Comparison of ENCODE assay signal across 35 mouse cellular contexts in the genomic region with DNA sequence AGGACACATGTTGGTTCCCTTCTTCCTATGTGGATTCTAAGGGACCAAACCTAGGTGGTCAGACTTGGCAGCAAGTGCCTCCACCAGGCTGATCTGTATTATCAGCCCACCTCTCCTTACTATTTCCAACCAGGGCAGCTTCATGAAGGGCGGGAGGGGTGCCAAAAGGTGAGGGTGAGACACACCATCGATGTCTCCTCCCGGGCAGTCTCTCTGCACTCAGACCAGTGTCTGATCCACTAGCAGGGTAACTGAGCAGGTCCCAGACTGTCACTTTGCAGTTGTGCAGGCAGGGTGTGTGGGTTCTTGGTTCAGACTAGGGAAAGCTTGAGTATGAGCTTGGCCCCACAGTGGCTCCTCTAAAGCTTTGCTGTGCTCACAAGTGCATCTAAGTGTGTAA. TPM values are rescaled to one million over a fixed set of nuclear protein-coding genes. Genes with fewer than 3 reads are reported as not detected.
DNase-seq lines count a peak whose midpoint lies in the region; ATAC-seq and TF ChIP-seq lines count a peak whose summit lies in the region.
"Had no signal": no experiment of that assay in that cellular context is flagged by ENCODE, and none has a peak within 500 bp of the region (broad histone marks: within the 10 kb centered on the region; RNA-seq: fewer than 3 reads in every experiment).

No protein-coding gene starts in this region.

- DNase-seq in cerebellum, adult 8-10 months, result peak; percentile 25
- DNase-seq in cerebellum, postnatal 10 days, result no peak
- DNase-seq in hindbrain, embryonic 11.5 days (ENCODE audit: low spot score), result no peak
- DNase-seq in midbrain, embryonic 11.5 days (ENCODE audit: low spot score, missing footprints), result no peak
- DNase-seq in hindbrain, postnatal 0 days (ENCODE audit: low spot score), result no peak
- DNase-seq: gastrocnemius, postnatal 10 days; heart, postnatal 4 days; kidney, adult 2 months; layer of hippocampus, adult 9-11 months; liver, embryonic 13.5 days; lung, adult 18-20 months; lung, postnatal 4 days; right cerebral cortex, postnatal 4 days; thymus, adult 2 months had no signal

- H3K9ac ChIP-seq in hindbrain, embryonic 12.5 days, result no peak overlapping the region
- H3K9ac ChIP-seq in hindbrain, embryonic 11.5 days (ENCODE audit: low read depth, low read length), result no peak overlapping the region
- 0 out of 2 replicates have a peak overlapping the region, but pooled peaks have one; percentile 12 for H3K9ac ChIP-seq in midbrain, embryonic 12.5 days (replicated peaks)
- no peak overlapping the region for H3K9ac ChIP-seq in midbrain, embryonic 11.5 days (ENCODE audit: low read length)
- 0 out of 2 replicates have a peak overlapping the region, but pooled peaks have one; percentile 13 for H3K9ac ChIP-seq in hindbrain, postnatal 0 days (replicated peaks; ENCODE audit: low read length)
- H3K9ac ChIP-seq: limb, embryonic 15.5 days; liver, embryonic 13.5 days; neural tube, embryonic 12.5 days had no signal

- H3K4me2 ChIP-seq in hindbrain, embryonic 12.5 days (replicated peaks), result 0 out of 2 replicates have a peak overlapping the region, but pooled peaks have one; percentile 11
- H3K4me2 ChIP-seq in hindbrain, embryonic 11.5 days (replicated peaks; ENCODE audit: low read depth, low read length), result no peak overlapping the region
- no peak overlapping the region for H3K4me2 ChIP-seq in midbrain, embryonic 12.5 days (replicated peaks)
- no peak overlapping the region for H3K4me2 ChIP-seq in midbrain, embryonic 11.5 days
- no peak overlapping the region for H3K4me2 ChIP-seq in hindbrain, postnatal 0 days (ENCODE audit: low read depth, low read length)
- H3K4me2 ChIP-seq: forebrain, embryonic 13.5 days; heart, embryonic 11.5 days; limb, embryonic 15.5 days; liver, embryonic 13.5 days; midbrain, embryonic 15.5 days; neural tube, embryonic 12.5 days had no signal

- no peak for TF ChIP-seq CTCF in hindbrain, postnatal 0 days (IDR thresholded peaks at IDR 0.05; ENCODE audit: low read depth)

- peaks cover 47% of the 10 kb centered on the region for H3K4me1 ChIP-seq in hindbrain, embryonic 12.5 days
- H3K4me1 ChIP-seq in hindbrain, embryonic 11.5 days (replicated peaks; ENCODE audit: control insufficient read depth, insufficient read depth, low read length), result peaks cover 11% of the 10 kb centered on the region; the same call in 1 of the 2 replicates
- H3K4me1 ChIP-seq in midbrain, embryonic 12.5 days, result peaks cover 37% of the 10 kb centered on the region
- peaks cover 26% of the 10 kb centered on the region for H3K4me1 ChIP-seq in midbrain, embryonic 11.5 days (ENCODE audit: control insufficient read depth, insufficient read depth, low read length)
- peaks cover 16% of the 10 kb centered on the region; the same call in 1 of the 2 replicates for H3K4me1 ChIP-seq in hindbrain, postnatal 0 days (ENCODE audit: insufficient read depth, low read length)

- no peak for ATAC-seq in hindbrain, embryonic 12.5 days (ENCODE audit: low FRiP score)
- ATAC-seq in hindbrain, embryonic 11.5 days (ENCODE audit: low FRiP score), result no peak
- ATAC-seq in midbrain, embryonic 12.5 days (ENCODE audit: low FRiP score, low read depth), result no peak
- no peak for ATAC-seq in midbrain, embryonic 11.5 days (ENCODE audit: low FRiP score)
- no peak for ATAC-seq in hindbrain, postnatal 0 days
- ATAC-seq: forebrain, embryonic 13.5 days; inflammation-experienced regulatory T-cells, adult 6 months; lung, postnatal 0 days; midbrain, embryonic 15.5 days; Patski had no signal

- no peaks in the 10 kb centered on the region for H3K9me3 ChIP-seq in hindbrain, embryonic 12.5 days (replicated peaks)
- no peaks in the 10 kb centered on the region for H3K9me3 ChIP-seq in hindbrain, embryonic 11.5 days (ENCODE audit: control insufficient read depth, low read length)
- no peaks in the 10 kb centered on the region for H3K9me3 ChIP-seq in midbrain, embryonic 12.5 days
- H3K9me3 ChIP-seq in midbrain, embryonic 11.5 days (ENCODE audit: control insufficient read depth, low read length), result no peaks in the 10 kb centered on the region
- no peaks in the 10 kb centered on the region for H3K9me3 ChIP-seq in hindbrain, postnatal 0 days (ENCODE audit: low read length)
- H3K9me3 ChIP-seq: forebrain, embryonic 13.5 days; limb, embryonic 10.5 days; limb, embryonic 15.5 days; liver, embryonic 13.5 days; megakaryocyte, embryonic 14.5 days; midbrain, embryonic 15.5 days; neural tube, embryonic 12.5 days had no signal

- WGBS in hindbrain, embryonic 12.5 days, result 94% methylated on average over 3 of the region's 3 CpGs
- 85% methylated on average over 3 of the region's 3 CpGs for WGBS in hindbrain, embryonic 11.5 days
- 92% methylated on average over 3 of the region's 3 CpGs for WGBS in midbrain, embryonic 12.5 days
- WGBS in midbrain, embryonic 11.5 days, result 92% methylated on average over 3 of the region's 3 CpGs
- WGBS in hindbrain, postnatal 0 days, result 91% methylated on average over 3 of the region's 3 CpGs

- no peaks in the 10 kb centered on the region for H3K27me3 ChIP-seq in hindbrain, embryonic 12.5 days
- no peaks in the 10 kb centered on the region for H3K27me3 ChIP-seq in hindbrain, embryonic 11.5 days (ENCODE audit: control insufficient read depth, insufficient read depth, low read length)
- no peaks in the 10 kb centered on the region for H3K27me3 ChIP-seq in midbrain, embryonic 12.5 days
- no peaks in the 10 kb centered on the region for H3K27me3 ChIP-seq in midbrain, embryonic 11.5 days (ENCODE audit: control insufficient read depth, insufficient read depth, low read length)
- no peaks in the 10 kb centered on the region for H3K27me3 ChIP-seq in hindbrain, postnatal 0 days (ENCODE audit: insufficient read depth, low read length)
- H3K27me3 ChIP-seq: forebrain, embryonic 13.5 days; limb, embryonic 15.5 days; liver, embryonic 13.5 days; megakaryocyte, embryonic 14.5 days; midbrain, embryonic 15.5 days; neural tube, embryonic 12.5 days; Patski had no signal

- no peak overlapping the region for H3K4me3 ChIP-seq in hindbrain, embryonic 12.5 days
- no peak overlapping the region for H3K4me3 ChIP-seq in hindbrain, embryonic 11.5 days (ENCODE audit: low read depth, low read length)
- no peak overlapping the region for H3K4me3 ChIP-seq in midbrain, embryonic 12.5 days
- H3K4me3 ChIP-seq in midbrain, embryonic 11.5 days (ENCODE audit: low read depth, low read length), result no peak overlapping the region
- no peak overlapping the region for H3K4me3 ChIP-seq in hindbrain, postnatal 0 days (ENCODE audit: low read length)
- H3K4me3 ChIP-seq: forebrain, embryonic 13.5 days; limb, embryonic 10.5 days; limb, embryonic 15.5 days; liver, embryonic 13.5 days; midbrain, embryonic 15.5 days; neural tube, embryonic 12.5 days had no signal

- no peak overlapping the region for H3K27ac ChIP-seq in hindbrain, embryonic 12.5 days
- no peak overlapping the region for H3K27ac ChIP-seq in hindbrain, embryonic 11.5 days (ENCODE audit: low read depth, low read length)
- H3K27ac ChIP-seq in midbrain, embryonic 12.5 days (replicated peaks), result no peak overlapping the region
- H3K27ac ChIP-seq in midbrain, embryonic 11.5 days (ENCODE audit: low read depth, low read length), result no peak overlapping the region
- no peak overlapping the region for H3K27ac ChIP-seq in hindbrain, postnatal 0 days
- H3K27ac ChIP-seq: forebrain, embryonic 13.5 days; kidney, postnatal 0 days; limb, embryonic 10.5 days; limb, embryonic 15.5 days; liver, embryonic 13.5 days; midbrain, embryonic 15.5 days; neural tube, embryonic 12.5 days; stomach, postnatal 0 days had no signal

- H3K36me3 ChIP-seq in hindbrain, embryonic 12.5 days, result peaks cover 26% of the 10 kb centered on the region
- peaks cover 9% of the 10 kb centered on the region; the same call in 1 of the 2 replicates for H3K36me3 ChIP-seq in hindbrain, embryonic 11.5 days (ENCODE audit: control insufficient read depth, insufficient read depth, low read length)
- H3K36me3 ChIP-seq in midbrain, embryonic 12.5 days, result peaks cover 18% of the 10 kb centered on the region
- H3K36me3 ChIP-seq in midbrain, embryonic 11.5 days (ENCODE audit: control insufficient read depth, insufficient read depth, low read length), result peaks cover 4% of the 10 kb centered on the region
- peaks cover 11% of the 10 kb centered on the region for H3K36me3 ChIP-seq in hindbrain, postnatal 0 days (ENCODE audit: insufficient read depth, low read length)

RNA-seq across cellular contexts. Expression of a gene that starts 3.5 kb away (rescaled TPM):
- 17.9 and 19.0 TPM in 2 replicates for polyA plus RNA-seq in hindbrain, embryonic 12.5 days (2016; fragmentation: Nextera tagmentation; extraction: Ambion mirVana)
- 10.6 and 15.4 TPM in 2 replicates for polyA plus RNA-seq in hindbrain, embryonic 11.5 days (2014; fragmentation: Nextera tagmentation; extraction: Ambion mirVana)
- 20.5 and 21.1 TPM in 2 replicates for polyA plus RNA-seq in midbrain, embryonic 12.5 days (2016; fragmentation: Nextera tagmentation; extraction: Ambion mirVana)
- 10.5 and 10.6 TPM in 2 replicates for polyA plus RNA-seq in midbrain, embryonic 11.5 days (2014; fragmentation: Nextera tagmentation; extraction: Ambion mirVana)
- total RNA-seq in hindbrain, postnatal 0 days (2014; rRNA removed), result 20.3 and 21.4 TPM in 2 replicates
- polyA plus RNA-seq in hindbrain, postnatal 0 days (2015; fragmentation: Nextera tagmentation; extraction: Ambion mirVana), result 15.1 and 16.2 TPM in 2 replicates

RNA-seq across cellular contexts. Expression of a gene that starts 12.5 kb away (rescaled TPM):
- polyA plus RNA-seq in hindbrain, embryonic 12.5 days (2016; fragmentation: Nextera tagmentation; extraction: Ambion mirVana), result 60.7 and 61.3 TPM in 2 replicates
- polyA plus RNA-seq in hindbrain, embryonic 11.5 days (2014; fragmentation: Nextera tagmentation; extraction: Ambion mirVana), result 55.2 and 60.6 TPM in 2 replicates
- polyA plus RNA-seq in midbrain, embryonic 12.5 days (2016; fragmentation: Nextera tagmentation; extraction: Ambion mirVana), result 58.0 and 58.1 TPM in 2 replicates
- polyA plus RNA-seq in midbrain, embryonic 11.5 days (2014; fragmentation: Nextera tagmentation; extraction: Ambion mirVana), result 54.8 and 57.4 TPM in 2 replicates
- 62.1 and 83.5 TPM in 2 replicates for total RNA-seq in hindbrain, postnatal 0 days (2014; rRNA removed)
- polyA plus RNA-seq in hindbrain, postnatal 0 days (2015; fragmentation: Nextera tagmentation; extraction: Ambion mirVana), result 82.2 and 85.3 TPM in 2 replicates

RNA-seq across cellular contexts. Expression of a gene that starts 18.2 kb away (rescaled TPM):
- polyA plus RNA-seq in hindbrain, embryonic 12.5 days (2016; fragmentation: Nextera tagmentation; extraction: Ambion mirVana), result not detected in 2 replicates
- 0.38 and 1.1 TPM in 2 replicates for polyA plus RNA-seq in hindbrain, embryonic 11.5 days (2014; fragmentation: Nextera tagmentation; extraction: Ambion mirVana)
- 0.34 TPM in 1 of 2 replicates, not detected in the other for polyA plus RNA-seq in midbrain, embryonic 12.5 days (2016; fragmentation: Nextera tagmentation; extraction: Ambion mirVana)
- 0.72 and 1.4 TPM in 2 replicates for polyA plus RNA-seq in midbrain, embryonic 11.5 days (2014; fragmentation: Nextera tagmentation; extraction: Ambion mirVana)
- total RNA-seq in hindbrain, postnatal 0 days (2014; rRNA removed), result not detected in 2 replicates
- not detected in 2 replicates for polyA plus RNA-seq in hindbrain, postnatal 0 days (2015; fragmentation: Nextera tagmentation; extraction: Ambion mirVana)
- total RNA-seq: adrenal gland, postnatal 10 days; common myeloid progenitor, adult 5-6 weeks; gastrocnemius, postnatal 10 days; heart, postnatal 4 days; left cerebral cortex, postnatal 10 days; MEL had no signal
- polyA plus RNA-seq: forebrain, embryonic 13.5 days; gonadal fat pad, adult 2 months; heart, embryonic 11.5 days; heart, postnatal 0 days; inflammation-experienced regulatory T-cells, adult 6 months; kidney, adult 2 months; kidney, postnatal 0 days; limb, embryonic 15.5 days; lung, postnatal 0 days; midbrain, embryonic 15.5 days; neural tube, embryonic 12.5 days; Patski; spleen, adult 2 months; stomach, postnatal 0 days; thymus, adult 2 months had no signal

RNA-seq across cellular contexts. Expression of a gene that starts 18.5 kb away (rescaled TPM):
- 466 and 467 TPM in 2 replicates for polyA plus RNA-seq in hindbrain, embryonic 12.5 days (2016; fragmentation: Nextera tagmentation; extraction: Ambion mirVana)
- 475 and 483 TPM in 2 replicates for polyA plus RNA-seq in hindbrain, embryonic 11.5 days (2014; fragmentation: Nextera tagmentation; extraction: Ambion mirVana)
- polyA plus RNA-seq in midbrain, embryonic 12.5 days (2016; fragmentation: Nextera tagmentation; extraction: Ambion mirVana), result 464 and 467 TPM in 2 replicates
- polyA plus RNA-seq in midbrain, embryonic 11.5 days (2014; fragmentation: Nextera tagmentation; extraction: Ambion mirVana), result 432 and 501 TPM in 2 replicates
- total RNA-seq in hindbrain, postnatal 0 days (2014; rRNA removed), result 1,135 and 1,251 TPM in 2 replicates
- 570 and 592 TPM in 2 replicates for polyA plus RNA-seq in hindbrain, postnatal 0 days (2015; fragmentation: Nextera tagmentation; extraction: Ambion mirVana)

RNA-seq across cellular contexts. Expression of a gene that starts 37.9 kb away (rescaled TPM):
- 0.09 and 0.15 TPM in 2 replicates for polyA plus RNA-seq in hindbrain, embryonic 12.5 days (2016; fragmentation: Nextera tagmentation; extraction: Ambion mirVana)
- polyA plus RNA-seq in hindbrain, embryonic 11.5 days (2014; fragmentation: Nextera tagmentation; extraction: Ambion mirVana), result 0.04 and 0.06 TPM in 2 replicates
- 0.03 TPM in 1 of 2 replicates, not detected in the other for polyA plus RNA-seq in midbrain, embryonic 12.5 days (2016; fragmentation: Nextera tagmentation; extraction: Ambion mirVana)
- 0.03 TPM in 2 replicates for polyA plus RNA-seq in midbrain, embryonic 11.5 days (2014; fragmentation: Nextera tagmentation; extraction: Ambion mirVana)
- 0.43 and 1.6 TPM in 2 replicates for total RNA-seq in hindbrain, postnatal 0 days (2014; rRNA removed)
- polyA plus RNA-seq in hindbrain, postnatal 0 days (2015; fragmentation: Nextera tagmentation; extraction: Ambion mirVana), result 0.15 and 0.25 TPM in 2 replicates
- total RNA-seq: MEL had no signal

Comparison
In these comparisons a context has a peak if more than half of its experiments do, and no peak if none do; other contexts are left out.
1. H3K9ac ChIP-seq: peak in midbrain, embryonic 12.5 days (single experiment) and hindbrain, postnatal 0 days (single experiment); none in hindbrain, embryonic 12.5 days (single experiment), hindbrain, embryonic 11.5 days (single experiment) and midbrain, embryonic 11.5 days (single experiment).